Mouse (Mus musculus): Measurements from ENCODE around the gene Tmem163. TPM values are rescaled to one million over a fixed set of nuclear protein-coding genes. Genes with fewer than 3 reads are reported as not detected.

Tmem163 gene
- total and polyA plus RNA-seq, 3 experiments: 4.5 to 10.0 (median 8.1) TPM

DNA sequence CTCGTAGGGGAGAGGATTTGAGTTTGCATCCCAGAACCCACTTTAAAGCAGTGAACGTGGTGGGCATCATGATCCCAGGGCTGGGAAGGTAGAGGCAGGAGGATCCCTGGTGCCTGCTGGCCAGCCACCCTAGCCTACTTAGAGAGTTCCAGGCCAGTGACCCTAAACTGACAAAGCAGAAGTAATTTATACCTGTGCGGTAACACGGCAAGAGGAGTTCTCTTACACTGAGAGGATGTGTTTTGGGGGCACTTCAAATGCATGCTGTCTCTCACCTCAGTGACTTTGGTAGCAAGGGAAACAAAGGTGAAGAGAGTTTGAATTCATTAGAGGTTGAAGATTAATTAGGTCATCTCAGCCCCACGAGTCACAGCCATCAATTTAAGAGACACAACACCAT lies 101.4 kb downstream of the Tmem163 start:
- no peaks in the 10 kb centered on the region for H3K9me3 ChIP-seq (replicated peaks; ENCODE audit: low read length)
- in situ Hi-C loops (cut with MboI; ENCODE audit: low pct_ligation_motif_present, low pct_unique_long_range_greater_than_20kb, low sequenced_read_pairs): no loop called here
- no peak overlapping the region for H3K4me3 ChIP-seq (replicated peaks in 1 of 3; ENCODE audit: low read depth in 2 of 3, low read length in 2 of 3, poor library complexity in 1 of 3)
- H3K36me3 ChIP-seq (replicated peaks in 1 of 2; ENCODE audit: control insufficient read depth in 1 of 2, insufficient read depth in 1 of 2, low read length in 1 of 2): peaks cover 0 to 16% of the 10 kb centered on the region in 2 experiments
- no peak overlapping the region for H3K4me2 ChIP-seq (ENCODE audit: insufficient read depth, low read depth, poor library complexity, severe bottlenecking)
- no peak overlapping the region for H3K9ac ChIP-seq (ENCODE audit: insufficient read depth, low read depth)
- dilution Hi-C loops (cut with MboI; ENCODE audit: extremely low pct_ligation_motif_present, extremely low pct_unique_long_range_greater_than_20kb, low sequenced_read_pairs): no loop called here
- H3K79me2 ChIP-seq (replicated peaks; ENCODE audit: control insufficient read depth, extremely low read depth, insufficient read depth, poor library complexity, severe bottlenecking): no peaks in the 10 kb centered on the region
- no peak overlapping the region for H3K27ac ChIP-seq (ENCODE audit: insufficient read depth, low read depth)
- H3K27me3 ChIP-seq (replicated peaks): no peaks in the 10 kb centered on the region
- TF ChIP-seq ELF1 (IDR thresholded peaks at IDR 0.05; ENCODE audit: low read depth, low read length) (no peak), TBP (conservative IDR thresholded peaks at IDR 0.05; ENCODE audit: low read depth, low read length) (no peak), ZNF384 (IDR thresholded peaks at IDR 0.05; ENCODE audit: low read depth, low read length) (no peak), RAD21 (IDR thresholded peaks at IDR 0.05; ENCODE audit: low read depth, low read length) (no peak), KAT2A (IDR thresholded peaks at IDR 0.05; ENCODE audit: insufficient replicate concordance, low read length) (no peak), BHLHE40 (IDR thresholded peaks at IDR 0.05; ENCODE audit: low read depth, low read length) (no peak), ZMIZ1 (IDR thresholded peaks at IDR 0.05; ENCODE audit: low read depth, low read length) (no peak), HCFC1 (IDR thresholded peaks at IDR 0.05; ENCODE audit: low read depth, low read length) (no peak), ZKSCAN1 (IDR thresholded peaks at IDR 0.05; ENCODE audit: borderline replicate concordance, low read depth, low read length) (no peak), UBTF (IDR thresholded peaks at IDR 0.05; ENCODE audit: low read depth, low read length) (no peak), USF2 (conservative IDR thresholded peaks at IDR 0.05; ENCODE audit: low read depth, low read length) (no peak), JUND (conservative IDR thresholded peaks at IDR 0.05; ENCODE audit: low read depth, low read length) (no peak)
- H3K4me1 ChIP-seq (ENCODE audit: control insufficient read depth in 1 of 2, insufficient read depth in 2 of 2): peaks cover 20 to 54% of the 10 kb centered on the region in 2 experiments
- no peak for DNase-seq (ENCODE audit: extremely low read depth)

DNA sequence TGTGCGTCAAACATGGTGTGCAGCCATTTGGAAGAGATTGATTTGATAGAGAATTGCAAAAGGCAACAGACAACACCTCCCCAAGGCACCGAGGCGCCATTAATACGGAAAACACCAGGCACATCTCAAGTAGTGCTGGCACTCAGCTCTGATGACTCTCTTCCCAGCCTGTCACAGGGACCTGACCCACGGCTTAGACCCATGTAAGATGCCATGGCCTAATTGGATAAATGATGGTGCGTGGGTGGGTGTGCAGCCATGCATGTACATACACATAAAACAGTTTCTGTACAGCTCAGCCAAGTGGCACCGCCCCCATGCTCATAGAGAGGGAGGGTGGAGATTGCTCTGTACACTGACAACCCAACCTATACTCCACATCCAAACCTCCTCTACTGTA lies 102.3 kb downstream of the Tmem163 start:
- no peak overlapping the region for H3K4me2 ChIP-seq (ENCODE audit: insufficient read depth, low read depth, poor library complexity, severe bottlenecking)
- no peak overlapping the region for H3K4me3 ChIP-seq (replicated peaks in 1 of 3; ENCODE audit: low read depth in 2 of 3, low read length in 2 of 3, poor library complexity in 1 of 3)
- H3K4me1 ChIP-seq (ENCODE audit: control insufficient read depth in 1 of 2, insufficient read depth in 2 of 2): peaks cover 20 to 45% of the 10 kb centered on the region in 2 experiments
- no peaks in the 10 kb centered on the region for H3K27me3 ChIP-seq (replicated peaks)
- DNase-seq (ENCODE audit: extremely low read depth): no peak
- TF ChIP-seq CTCF (conservative IDR thresholded peaks at IDR 0.05 in 1 of 2, IDR thresholded peaks at IDR 0.05 in 1 of 2; ENCODE audit: low read depth in 2 of 2, low read length in 2 of 2) (no peak), USF1 (IDR thresholded peaks at IDR 0.05; ENCODE audit: low read depth, low read length) (no peak), ELF1 (IDR thresholded peaks at IDR 0.05; ENCODE audit: low read depth, low read length) (no peak), UBTF (IDR thresholded peaks at IDR 0.05; ENCODE audit: low read depth, low read length) (no peak), CHD1 (IDR thresholded peaks at IDR 0.05; ENCODE audit: low read depth, low read length) (no peak), RCOR1 (conservative IDR thresholded peaks at IDR 0.05; ENCODE audit: low read depth, low read length) (no peak), POLR2A (IDR thresholded peaks at IDR 0.05; ENCODE audit: low read depth, low read length) (no peak), JUN (IDR thresholded peaks at IDR 0.05; ENCODE audit: insufficient read depth, low read depth, low read length) (no peak)
- H3K79me2 ChIP-seq (replicated peaks; ENCODE audit: control insufficient read depth, extremely low read depth, insufficient read depth, poor library complexity, severe bottlenecking): no peaks in the 10 kb centered on the region
- H3K27ac ChIP-seq (ENCODE audit: insufficient read depth, low read depth): no peak overlapping the region
- no peak overlapping the region for H3K9ac ChIP-seq (ENCODE audit: insufficient read depth, low read depth)
- dilution Hi-C loops (cut with MboI; ENCODE audit: extremely low pct_ligation_motif_present, extremely low pct_unique_long_range_greater_than_20kb, low sequenced_read_pairs) (no loop called here), in situ Hi-C loops (cut with MboI; ENCODE audit: low pct_ligation_motif_present, low pct_unique_long_range_greater_than_20kb, low sequenced_read_pairs) (no loop called here)
- H3K36me3 ChIP-seq (replicated peaks in 1 of 2; ENCODE audit: control insufficient read depth in 1 of 2, insufficient read depth in 1 of 2, low read length in 1 of 2): peaks cover 0 to 18% of the 10 kb centered on the region in 2 experiments
- H3K9me3 ChIP-seq (replicated peaks; ENCODE audit: low read length): no peaks in the 10 kb centered on the region
